Mouse (Mus musculus) hindbrain, embryonic 13.5 days (tissue): ENCODE data around the gene Vti1a. TPM values are rescaled to one million over a fixed set of nuclear protein-coding genes. Genes with fewer than 3 reads are reported as not detected.

Experiments
- ATAC-seq: fragments of 200-750 bp; cut with Nextera tagmentation; 2 replicates; pipeline ENCODE4 v1.8.0; 2017; ENCODE audit warnings: moderate TSS enrichment; ENCODE audit not compliant: low FRiP score
- H3K27ac ChIP-seq: fragments of 300-500 bp; sonication (generic); 2 replicates; pipeline ENCODE4 v1.5.1; 2015; ENCODE audit warnings: inconsistent platforms, mild to moderate bottlenecking, moderate library complexity
- H3K27me3 ChIP-seq: fragments of 300-500 bp; sonication (generic); 2 replicates; pipeline ENCODE4 v1.6.1; 2015; ENCODE audit warnings: mild to moderate bottlenecking, inconsistent platforms
- H3K36me3 ChIP-seq: fragments of 300-500 bp; sonication (generic); 2 replicates; pipeline ENCODE4 v1.6.1; 2015; ENCODE audit warnings: mild to moderate bottlenecking, inconsistent platforms
- H3K4me1 ChIP-seq: fragments of 300-500 bp; sonication (generic); replicated peaks from 2 replicates; pipeline ENCODE4 v1.6.1; 2015; ENCODE audit warnings: inconsistent platforms
- H3K4me2 ChIP-seq: fragments of 300-500 bp; sonication (generic); 2 replicates; pipeline ENCODE4 v1.6.1; 2015; ENCODE audit warnings: inconsistent platforms, mild to moderate bottlenecking, moderate library complexity
- H3K4me3 ChIP-seq: fragments of 300-500 bp; sonication (generic); 2 replicates; pipeline ENCODE4 v1.5.1; 2015; ENCODE audit warnings: mild to moderate bottlenecking, inconsistent platforms
- H3K9ac ChIP-seq: fragments of 300-500 bp; sonication (generic); 2 replicates; pipeline ENCODE4 v1.6.1; 2015; ENCODE audit warnings: mild to moderate bottlenecking, inconsistent platforms
- H3K9me3 ChIP-seq: fragments of 300-500 bp; sonication (generic); 2 replicates; pipeline ENCODE4 v1.6.1; 2016; ENCODE audit warnings: inconsistent platforms
- WGBS: fragments of 180-500 bp; shearing (Covaris S2); methylation state at CpG from one replicate; pipeline ENCODE4 v1.1.7; 2015; 5-methylcytosine and 5-hydroxymethylcytosine counted together
- polyA plus RNA-seq: library from polyadenylated mRNA; unstranded; fragments of >200 nt; fragmentation: Nextera tagmentation; extraction: Ambion mirVana; gene quantifications from 2 replicates; pipeline ENCODE4 v1.2.1, GENCODE M21; 2015

Gene Vti1a
- polyA plus RNA-seq = 30.1 and 30.7 TPM in 2 replicates

DNA sequence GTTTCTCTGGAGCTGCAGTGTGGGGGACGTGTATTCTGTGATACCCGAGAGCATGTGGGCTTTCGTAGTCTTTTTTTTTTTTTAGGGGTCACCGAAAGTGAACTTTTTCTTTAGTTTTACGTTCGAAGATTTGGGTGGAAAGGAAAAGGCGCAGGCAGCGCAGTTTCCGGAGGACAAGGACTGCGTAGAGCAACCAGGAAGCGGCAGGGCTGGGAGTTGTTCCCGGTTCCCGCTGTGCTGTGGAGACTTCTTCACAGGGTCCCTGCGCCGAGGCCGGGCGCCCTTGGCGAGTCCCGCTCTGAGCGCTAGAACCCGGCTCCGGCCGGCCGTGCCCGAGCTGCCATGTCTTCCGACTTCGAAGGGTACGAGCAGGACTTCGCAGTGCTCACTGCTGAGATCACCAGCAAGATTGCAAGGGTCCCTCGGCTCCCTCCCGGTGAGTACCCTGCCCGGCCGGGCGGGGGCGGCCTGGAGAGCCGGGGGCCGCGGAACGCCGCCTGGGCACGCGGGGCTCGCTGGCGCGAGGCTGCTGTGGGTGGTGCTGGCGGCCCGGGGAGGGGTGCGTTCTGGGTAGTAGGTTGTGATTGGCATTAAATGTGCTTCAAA is at the start of gene Vti1a:
TSS of gene Vti1a (plus strand) at position 187 of the 606 bp plus-strand sequence.
- ATAC-seq = peak; percentile 93
- H3K9me3 ChIP-seq = no peaks in the 10 kb centered on the region
- peak within 1 kb of the TSS; percentile 80 for H3K27ac ChIP-seq
- H3K36me3 ChIP-seq = peaks cover 9% of the 10 kb centered on the region
- H3K4me2 ChIP-seq = peak within 1 kb of the TSS; percentile 92
- H3K9ac ChIP-seq = peak within 1 kb of the TSS; percentile 84
- no peaks in the 10 kb centered on the region for H3K27me3 ChIP-seq
- H3K4me3 ChIP-seq = peak within 1 kb of the TSS; percentile 84
- WGBS = under 1% methylated on average over 48 of the region's 48 CpGs
- peaks cover 41% of the 10 kb centered on the region for H3K4me1 ChIP-seq

DNA sequence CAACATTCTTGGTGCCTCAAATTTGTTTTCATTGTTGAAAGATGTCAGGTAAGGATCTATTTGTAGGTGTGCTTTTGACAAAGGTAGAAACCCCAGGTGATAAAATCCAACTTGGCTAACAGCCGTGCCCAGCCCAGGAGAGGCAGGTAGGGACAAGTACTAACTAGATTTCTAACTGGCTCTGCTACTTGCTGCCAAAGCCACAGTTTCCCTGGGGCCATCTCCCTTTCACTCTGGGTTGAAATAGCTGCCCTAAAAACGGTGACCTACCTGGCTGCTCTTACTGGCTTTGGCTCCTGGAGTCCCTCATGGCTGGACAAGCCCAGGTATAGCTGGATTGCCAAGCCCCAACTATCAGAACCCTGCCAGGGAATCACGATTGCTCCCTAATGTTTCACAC is 49.3 kb upstream of the Vti1a start:
- Histone ChIP-seq H3K27me3 (no peaks in the 10 kb centered on the region), H3K36me3 (no peaks in the 10 kb centered on the region), H3K27ac (no peak overlapping the region), H3K9ac (no peak overlapping the region), H3K4me1 (0 out of 2 replicates have a peak, but pooled peaks cover 4% of the 10 kb centered on the region), H3K4me2 (no peak overlapping the region), H3K4me3 (no peak overlapping the region), H3K9me3 (no peaks in the 10 kb centered on the region)
- WGBS = 95% methylated on average over 3 of the region's 3 CpGs
- no peak for ATAC-seq

DNA sequence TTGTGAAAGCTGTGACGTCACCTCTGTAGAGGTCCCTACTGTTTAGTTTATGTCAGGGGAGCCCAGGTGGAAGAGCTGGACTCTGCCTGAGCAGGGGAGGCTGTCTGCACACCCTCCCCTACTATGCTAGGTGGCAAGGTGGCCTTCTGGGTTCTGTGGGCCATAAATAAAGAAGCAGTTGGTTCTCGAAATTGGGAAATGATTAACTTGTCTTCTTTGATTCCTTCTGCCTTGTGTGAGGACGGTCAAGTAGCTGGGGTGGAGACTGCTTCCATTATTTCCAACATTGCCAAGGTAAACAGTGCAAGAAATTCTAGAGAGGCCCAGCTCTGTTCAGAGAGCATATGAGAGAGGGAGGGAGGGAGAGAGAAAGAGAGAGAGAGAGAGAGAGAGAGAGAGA is 47.9 kb upstream of the Vti1a start:
- no peaks in the 10 kb centered on the region for H3K27me3 ChIP-seq
- 0 out of 2 replicates have a peak, but pooled peaks cover 4% of the 10 kb centered on the region for H3K4me1 ChIP-seq
- no peaks in the 10 kb centered on the region for H3K36me3 ChIP-seq
- no peak overlapping the region for H3K27ac ChIP-seq
- no peak for ATAC-seq
- H3K9me3 ChIP-seq = no peaks in the 10 kb centered on the region
- H3K4me3 ChIP-seq = no peak overlapping the region
- H3K9ac ChIP-seq = no peak overlapping the region
- 67% methylated on average over 3 of the region's 3 CpGs for WGBS
- no peak overlapping the region for H3K4me2 ChIP-seq

DNA sequence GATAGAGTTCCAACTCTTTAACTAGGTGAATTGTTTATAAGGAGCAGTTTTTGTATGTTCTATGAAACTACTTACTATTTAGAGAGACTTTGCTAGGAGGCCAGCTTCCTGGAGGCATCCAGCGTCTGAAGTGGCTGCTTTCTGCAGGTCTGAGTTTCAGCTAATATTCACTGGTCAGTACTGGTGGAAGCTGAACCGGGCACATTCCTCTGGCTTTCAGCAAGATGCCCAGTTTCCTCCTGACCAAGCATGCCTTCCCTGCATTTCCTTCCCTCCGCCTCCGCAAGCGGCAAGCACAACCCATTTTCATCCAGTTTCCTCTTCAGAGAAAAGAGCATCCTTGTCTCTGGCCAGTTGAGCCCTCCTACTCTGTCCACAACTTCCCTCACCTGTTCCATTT is 47.0 kb upstream of the Vti1a start:
- 92% methylated on average over 5 of the region's 5 CpGs for WGBS
- no peak for ATAC-seq

DNA sequence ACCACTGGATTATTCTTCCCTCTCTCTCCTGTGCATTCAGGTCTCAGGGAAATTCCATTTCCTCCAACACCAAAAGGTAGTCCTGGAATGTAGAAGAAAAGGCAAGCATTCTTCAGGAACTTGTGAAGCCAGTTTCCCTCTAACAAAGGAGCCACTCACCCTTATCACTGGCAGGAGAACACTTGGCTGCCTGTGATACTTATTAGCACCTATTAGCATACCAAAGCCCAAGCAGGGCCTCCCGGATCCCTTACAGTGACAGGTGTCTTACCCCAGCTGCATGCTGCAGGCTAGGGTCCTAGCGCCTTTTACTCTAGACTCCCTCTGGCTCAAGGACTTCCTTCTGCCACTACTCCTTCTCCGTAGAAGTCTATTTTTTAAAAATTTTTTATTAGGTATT is 44.6 kb upstream of the Vti1a start:
- Histone ChIP-seq H3K4me3 (no peak overlapping the region), H3K27ac (no peak overlapping the region), H3K9ac (no peak overlapping the region), H3K4me1 (0 out of 2 replicates have a peak, but pooled peaks cover 4% of the 10 kb centered on the region), H3K4me2 (no peak overlapping the region), H3K27me3 (no peaks in the 10 kb centered on the region), H3K36me3 (no peaks in the 10 kb centered on the region), H3K9me3 (no peaks in the 10 kb centered on the region)
- ATAC-seq = no peak
- WGBS = 34% methylated on average over 3 of the region's 3 CpGs

More for the DNA sequence above, 47.0 kb upstream of the Vti1a start:
- H3K9ac ChIP-seq = no peak overlapping the region
- no peak overlapping the region for H3K27ac ChIP-seq
- H3K4me3 ChIP-seq = no peak overlapping the region
- no peaks in the 10 kb centered on the region for H3K36me3 ChIP-seq
- H3K27me3 ChIP-seq = no peaks in the 10 kb centered on the region
- H3K9me3 ChIP-seq = no peaks in the 10 kb centered on the region
- 0 out of 2 replicates have a peak, but pooled peaks cover 4% of the 10 kb centered on the region for H3K4me1 ChIP-seq
- no peak overlapping the region for H3K4me2 ChIP-seq

DNA sequence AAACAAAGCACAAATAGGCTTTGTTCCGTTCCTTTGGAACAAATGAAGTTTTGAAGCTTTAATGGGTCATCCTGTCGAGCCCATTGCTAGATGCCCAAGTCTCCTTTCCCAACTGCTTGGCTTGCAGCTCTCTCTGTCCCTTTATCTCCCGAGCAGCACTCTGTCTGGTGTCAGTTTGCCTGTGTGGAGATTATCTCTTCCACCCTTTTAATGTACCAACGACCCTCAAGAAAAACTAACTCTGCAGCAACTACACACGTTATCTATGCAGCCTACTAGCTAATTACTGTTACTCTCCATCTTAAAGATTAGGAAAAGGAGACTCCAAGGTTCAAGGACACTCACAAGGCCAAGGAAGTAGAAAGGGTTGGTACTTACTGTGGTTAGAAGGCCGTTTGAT is 42.8 kb upstream of the Vti1a start:
- Histone ChIP-seq H3K27ac (no peak overlapping the region), H3K4me1 (0 out of 2 replicates have a peak, but pooled peaks cover 4% of the 10 kb centered on the region), H3K4me2 (no peak overlapping the region), H3K36me3 (no peaks in the 10 kb centered on the region), H3K9ac (no peak overlapping the region), H3K27me3 (no peaks in the 10 kb centered on the region), H3K4me3 (no peak overlapping the region), H3K9me3 (no peaks in the 10 kb centered on the region)
- no peak for ATAC-seq
- 88% methylated on average over 6 of the region's 6 CpGs for WGBS

DNA sequence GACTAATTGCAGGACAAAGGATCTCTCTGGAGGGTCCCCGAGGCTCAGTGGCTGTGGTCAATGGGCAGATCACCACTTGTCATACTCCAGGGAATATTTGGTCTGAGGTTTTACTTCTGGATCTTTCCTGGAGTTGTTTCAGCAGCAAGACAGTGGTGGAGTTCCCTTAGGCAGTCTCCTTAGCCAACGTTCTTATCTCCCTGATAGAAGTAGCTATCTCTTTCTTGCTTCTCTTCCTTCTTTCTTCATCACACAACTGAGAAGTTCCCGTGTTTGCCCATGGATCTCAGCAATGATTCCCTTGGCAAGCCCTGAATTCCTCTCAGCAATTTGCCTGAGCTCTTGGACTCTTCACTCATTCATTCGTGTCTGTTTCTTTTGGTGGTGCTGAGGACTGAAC is 40.0 kb upstream of the Vti1a start:
- Histone ChIP-seq H3K36me3 (no peaks in the 10 kb centered on the region), H3K27ac (no peak overlapping the region), H3K4me2 (no peak overlapping the region), H3K4me1 (0 out of 2 replicates have a peak, but pooled peaks cover 4% of the 10 kb centered on the region), H3K27me3 (no peaks in the 10 kb centered on the region), H3K9me3 (no peaks in the 10 kb centered on the region), H3K9ac (no peak overlapping the region), H3K4me3 (no peak overlapping the region)
- WGBS = 82% methylated on average over 4 of the region's 4 CpGs
- ATAC-seq = no peak

DNA sequence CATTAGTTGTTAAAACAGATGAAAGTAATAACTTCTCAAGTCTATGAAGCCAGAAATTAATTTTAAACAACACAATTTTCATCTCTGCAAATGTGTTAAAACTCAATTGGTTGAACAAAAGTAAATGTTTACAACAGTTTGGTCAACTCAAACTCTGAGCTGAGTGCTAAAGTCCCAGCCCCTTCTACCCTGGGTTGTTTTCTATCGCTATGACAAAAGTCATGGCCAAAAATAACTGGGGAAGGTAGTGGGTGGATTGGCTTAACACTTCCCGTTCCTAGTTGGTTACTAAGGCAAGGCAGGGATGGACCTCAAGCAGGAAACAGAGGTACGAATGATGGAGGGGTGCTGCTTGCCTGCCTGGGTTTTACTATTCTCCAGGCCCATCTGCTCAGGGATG is 39.3 kb upstream of the Vti1a start:
- Histone ChIP-seq H3K4me1 (no peaks in the 10 kb centered on the region), H3K4me2 (no peak overlapping the region), H3K27ac (no peak overlapping the region), H3K36me3 (0 out of 2 replicates have a peak, but pooled peaks cover 2% of the 10 kb centered on the region), H3K9ac (no peak overlapping the region), H3K9me3 (no peaks in the 10 kb centered on the region), H3K4me3 (no peak overlapping the region), H3K27me3 (no peaks in the 10 kb centered on the region)
- no peak for ATAC-seq
- 97% methylated on average over 3 of the region's 3 CpGs for WGBS

DNA sequence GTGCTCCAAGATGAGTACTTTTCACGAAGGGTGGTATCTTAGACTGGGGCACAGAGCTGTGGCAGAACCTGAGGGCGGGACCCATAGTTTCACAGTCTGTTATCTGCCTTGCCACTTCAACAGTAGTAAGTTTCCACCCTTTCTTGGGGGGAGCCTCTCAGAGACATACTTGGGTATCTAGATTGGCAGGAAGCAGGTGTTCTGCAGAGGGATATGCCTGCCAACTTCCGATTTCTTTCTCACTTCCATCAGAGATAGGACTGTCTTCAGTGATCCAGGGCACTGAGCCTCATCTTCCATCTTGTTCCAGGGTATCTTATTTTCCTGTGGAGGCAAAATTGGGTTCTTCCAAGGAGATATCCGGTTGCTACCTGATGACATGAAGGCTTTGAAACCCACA is 32.0 kb upstream of the Vti1a start:
- Histone ChIP-seq H3K36me3 (peaks cover 13% of the 10 kb centered on the region), H3K4me2 (no peak overlapping the region), H3K27me3 (no peaks in the 10 kb centered on the region), H3K4me1 (no peaks in the 10 kb centered on the region), H3K4me3 (no peak overlapping the region), H3K9ac (no peak overlapping the region), H3K9me3 (no peaks in the 10 kb centered on the region), H3K27ac (no peak overlapping the region)
- WGBS = 93% methylated on average over 4 of the region's 4 CpGs
- ATAC-seq = no peak

DNA sequence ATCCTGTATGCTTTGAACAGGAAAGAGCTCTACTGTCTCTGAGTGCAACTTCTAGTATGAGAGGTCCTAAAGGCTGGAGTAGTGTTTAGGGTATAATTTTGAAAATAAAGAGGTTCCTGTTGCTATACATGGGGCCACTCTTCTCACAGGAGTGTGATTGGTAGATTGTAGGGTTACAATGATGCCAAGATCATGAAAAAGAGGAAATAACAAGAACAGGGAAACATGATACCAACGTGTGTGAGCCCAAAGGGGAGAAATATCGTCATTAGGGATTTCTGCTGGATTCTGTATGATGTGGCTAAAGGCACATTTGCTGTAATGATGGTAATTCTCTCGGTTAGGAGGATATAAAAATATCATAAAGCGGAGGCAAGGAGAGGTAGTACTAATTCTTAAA is 30.1 kb upstream of the Vti1a start:
- H3K4me1 ChIP-seq = no peaks in the 10 kb centered on the region
- peaks cover 17% of the 10 kb centered on the region for H3K36me3 ChIP-seq
- H3K9me3 ChIP-seq = no peaks in the 10 kb centered on the region
- 88% methylated on average over 4 of the region's 4 CpGs for whole genome bisulfite sequencing
- no peak overlapping the region for H3K27ac ChIP-seq
- no peak overlapping the region for H3K4me3 ChIP-seq
- no peak overlapping the region for H3K4me2 ChIP-seq
- H3K9ac ChIP-seq = no peak overlapping the region
- H3K27me3 ChIP-seq = no peaks in the 10 kb centered on the region
- no peak for ATAC-seq

DNA sequence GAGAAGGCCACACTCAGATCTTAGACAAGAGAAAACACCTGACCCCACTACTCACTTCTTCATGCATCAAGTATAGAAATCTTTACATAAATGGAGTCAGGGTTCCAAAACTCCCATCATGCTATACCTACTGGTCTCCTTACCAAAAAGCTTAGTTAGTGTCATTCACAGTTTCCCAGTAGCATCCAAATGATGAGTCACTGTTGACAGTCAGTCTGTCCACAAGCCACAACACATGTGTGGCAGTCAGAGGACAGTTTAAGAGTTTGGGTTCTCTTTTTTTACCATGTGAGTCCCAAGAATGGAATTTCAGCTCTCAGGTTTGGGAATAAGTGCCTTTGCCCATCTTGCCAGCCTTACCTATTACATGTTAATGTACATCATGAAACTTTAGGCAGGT is 27.1 kb upstream of the Vti1a start:
- no peak overlapping the region for H3K4me3 ChIP-seq
- H3K27ac ChIP-seq = no peak overlapping the region
- no peaks in the 10 kb centered on the region for H3K9me3 ChIP-seq
- ATAC-seq = no peak
- H3K9ac ChIP-seq = no peak overlapping the region
- no peak overlapping the region for H3K4me2 ChIP-seq
- H3K4me1 ChIP-seq = no peaks in the 10 kb centered on the region
- no peaks in the 10 kb centered on the region for H3K27me3 ChIP-seq
- H3K36me3 ChIP-seq = peaks cover 15% of the 10 kb centered on the region

DNA sequence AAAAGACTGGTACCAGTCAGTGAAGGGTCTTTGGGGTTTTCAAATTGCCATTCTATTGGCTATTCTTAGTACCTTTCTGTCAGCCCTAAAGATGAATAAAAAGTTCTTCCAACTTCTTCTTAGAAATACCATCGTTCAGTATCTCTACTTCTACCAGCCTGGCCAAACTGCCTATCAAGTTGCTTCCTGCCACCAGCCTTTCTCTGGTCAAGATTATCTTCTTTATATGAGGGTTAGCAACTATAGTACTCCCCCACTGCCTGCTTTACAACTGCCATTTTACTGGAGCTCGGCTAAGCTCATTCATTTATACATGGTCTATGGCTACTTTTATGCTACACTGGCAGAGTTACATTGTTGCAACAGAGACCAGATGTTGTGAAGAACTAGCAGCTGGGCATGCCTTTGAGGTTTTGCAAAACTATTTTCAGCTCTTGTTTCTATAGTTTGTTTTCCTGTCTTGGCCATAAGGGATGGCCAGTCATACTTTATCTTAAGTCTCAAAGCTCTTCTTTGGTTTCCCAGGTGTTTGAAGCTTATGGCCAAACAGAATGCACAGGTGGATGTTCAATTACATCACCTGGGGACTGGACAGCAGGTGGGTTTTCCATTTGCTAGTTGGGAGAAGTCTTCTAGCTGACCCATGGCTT is 25.3 kb upstream of the Vti1a start:
- Histone ChIP-seq H3K4me2 (no peak overlapping the region), H3K9me3 (no peaks in the 10 kb centered on the region), H3K36me3 (peaks cover 22% of the 10 kb centered on the region), H3K9ac (no peak overlapping the region), H3K27me3 (no peaks in the 10 kb centered on the region), H3K27ac (no peak overlapping the region), H3K4me1 (no peaks in the 10 kb centered on the region), H3K4me3 (no peak overlapping the region)
- ATAC-seq = no peak
- 89% methylated on average over 2 of the region's 2 CpGs for WGBS
